Mouse (Mus musculus) MEL (cell line): ENCODE results near the gene Dnph1.

Experiments
- CHD1 ChIP-seq: IDR thresholded peaks from 2 replicates; pipeline ENCODE4 v1.6.1; 2012; ENCODE audit warnings: low read depth, mild to moderate bottlenecking, inconsistent platforms, low read length, improper control_type of control experiment
- CHD2 ChIP-seq: IDR thresholded peaks from 2 replicates; pipeline ENCODE4 v1.6.1; 2011; ENCODE audit warnings: low read length, improper control_type of control experiment
- CTCF ChIP-seq, 3 experiments: IDR thresholded peaks in 2 of 3; conservative IDR thresholded peaks in 1 of 3; 2 replicates each; pipeline ENCODE4 v1.5.1; 2011 to 2012; ENCODE audit warnings: low read length in 3 of 3, low read depth in 2 of 3, mild to moderate bottlenecking in 2 of 3, improper control_type of control experiment in 1 of 3, inconsistent platforms in 1 of 3, mixed read lengths in 1 of 3, moderate library complexity in 1 of 3; ENCODE audit not compliant: control insufficient read depth in 1 of 3, insufficient read depth in 1 of 3, poor library complexity in 1 of 3, severe bottlenecking in 1 of 3
- ELF1 ChIP-seq: IDR thresholded peaks from 2 replicates; pipeline ENCODE4 v1.6.1; 2014; ENCODE audit warnings: low read depth, mild to moderate bottlenecking, inconsistent platforms, low read length, improper control_type of control experiment, moderate library complexity
- EP300 ChIP-seq, 2 experiments: IDR thresholded peaks; 2 replicates each; pipeline ENCODE4 v1.6.1; 2011; ENCODE audit warnings: improper control_type of control experiment in 2 of 2, low read length in 2 of 2, low read depth in 1 of 2, mild to moderate bottlenecking in 1 of 2
- HCFC1 ChIP-seq: IDR thresholded peaks from 2 replicates; pipeline ENCODE4 v1.6.1; 2012; ENCODE audit warnings: low read depth, mild to moderate bottlenecking, inconsistent platforms, low read length, improper control_type of control experiment, moderate library complexity
- KAT2A ChIP-seq: conservative IDR thresholded peaks from 2 replicates; pipeline ENCODE4 v1.6.1; 2012; ENCODE audit warnings: low read depth, low read length, improper control_type of control experiment, inconsistent platforms
- MAX ChIP-seq: IDR thresholded peaks from 2 replicates; pipeline ENCODE4 v1.6.1; 2011; ENCODE audit warnings: low read length, improper control_type of control experiment
- MXI1 ChIP-seq: IDR thresholded peaks from 2 replicates; pipeline ENCODE4 v1.6.1; 2011; ENCODE audit warnings: mild to moderate bottlenecking, low read depth, low read length, improper control_type of control experiment
- POLR2A ChIP-seq, 2 experiments: IDR thresholded peaks; 2 replicates each; pipeline ENCODE4 v1.6.1; 2011 to 2012; ENCODE audit warnings: low read length in 2 of 2, mild to moderate bottlenecking in 2 of 2, control low read depth in 1 of 2, improper control_type of control experiment in 1 of 2, low read depth in 1 of 2, moderate library complexity in 1 of 2; ENCODE audit not compliant: control insufficient read depth in 1 of 2, insufficient read depth in 1 of 2, poor library complexity in 1 of 2
- RAD21 ChIP-seq: IDR thresholded peaks from 2 replicates; pipeline ENCODE4 v1.6.1; 2011; ENCODE audit warnings: mild to moderate bottlenecking, low read depth, low read length, improper control_type of control experiment
- ZC3H11A ChIP-seq: IDR thresholded peaks from 2 replicates; pipeline ENCODE4 v1.6.1; 2012; ENCODE audit warnings: low read depth, mild to moderate bottlenecking, inconsistent platforms, low read length, improper control_type of control experiment
- ZNF384 ChIP-seq: IDR thresholded peaks from 2 replicates; pipeline ENCODE4 v1.6.1; 2012; ENCODE audit warnings: low read depth, mild to moderate bottlenecking, inconsistent platforms, low read length, improper control_type of control experiment

DNA sequence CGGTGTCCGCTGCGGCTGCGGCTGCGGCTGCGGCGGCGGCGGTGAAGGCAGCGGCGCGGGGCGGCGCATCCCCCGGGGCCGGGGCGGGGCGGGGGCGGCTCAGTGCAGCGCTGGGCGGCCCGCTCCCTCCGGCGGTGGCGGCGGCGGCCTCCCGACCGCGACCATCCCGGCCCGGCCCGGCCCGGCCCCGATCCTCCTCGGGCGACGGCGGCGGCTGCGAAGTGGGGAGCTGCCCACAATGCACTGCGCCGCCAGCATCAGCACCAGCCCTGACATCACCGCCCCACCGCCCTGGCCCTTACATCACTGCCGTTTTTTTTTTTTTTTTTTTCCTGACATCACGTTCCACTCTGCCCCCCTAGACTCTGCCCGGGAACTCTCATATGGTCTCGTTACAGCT is 9.1 kb upstream of the Dnph1 start, which contains the start of gene Ttbk1:
- TF ChIP-seq CTCF (IDR thresholded peaks at IDR 0.05 in 2 of 3, conservative IDR thresholded peaks at IDR 0.05 in 1 of 3; ENCODE audit: control insufficient read depth in 1 of 3, insufficient read depth in 1 of 3, low read depth in 2 of 3, low read length in 3 of 3, poor library complexity in 1 of 3, severe bottlenecking in 1 of 3), result no peak
- no peak for TF ChIP-seq HCFC1
- TF ChIP-seq KAT2A, result no peak
- no peak for TF ChIP-seq POLR2A (IDR thresholded peaks at IDR 0.05; ENCODE audit: control insufficient read depth in 1 of 2, insufficient read depth in 1 of 2, low read depth in 1 of 2, low read length in 2 of 2, poor library complexity in 1 of 2)
- TF ChIP-seq ELF1, result no peak
- TF ChIP-seq CHD2, result no peak
- TF ChIP-seq EP300 (IDR thresholded peaks at IDR 0.05; ENCODE audit: low read depth in 1 of 2, low read length in 2 of 2), result no peak
- no peak for TF ChIP-seq MAX
- no peak for TF ChIP-seq RAD21
- TF ChIP-seq MXI1, result no peak
- TF ChIP-seq ZC3H11A, result no peak
- TF ChIP-seq ZNF384, result no peak
- no peak for TF ChIP-seq CHD1
